Mouse (Mus musculus): Measurements from ENCODE around the gene Fads2.

DNA sequence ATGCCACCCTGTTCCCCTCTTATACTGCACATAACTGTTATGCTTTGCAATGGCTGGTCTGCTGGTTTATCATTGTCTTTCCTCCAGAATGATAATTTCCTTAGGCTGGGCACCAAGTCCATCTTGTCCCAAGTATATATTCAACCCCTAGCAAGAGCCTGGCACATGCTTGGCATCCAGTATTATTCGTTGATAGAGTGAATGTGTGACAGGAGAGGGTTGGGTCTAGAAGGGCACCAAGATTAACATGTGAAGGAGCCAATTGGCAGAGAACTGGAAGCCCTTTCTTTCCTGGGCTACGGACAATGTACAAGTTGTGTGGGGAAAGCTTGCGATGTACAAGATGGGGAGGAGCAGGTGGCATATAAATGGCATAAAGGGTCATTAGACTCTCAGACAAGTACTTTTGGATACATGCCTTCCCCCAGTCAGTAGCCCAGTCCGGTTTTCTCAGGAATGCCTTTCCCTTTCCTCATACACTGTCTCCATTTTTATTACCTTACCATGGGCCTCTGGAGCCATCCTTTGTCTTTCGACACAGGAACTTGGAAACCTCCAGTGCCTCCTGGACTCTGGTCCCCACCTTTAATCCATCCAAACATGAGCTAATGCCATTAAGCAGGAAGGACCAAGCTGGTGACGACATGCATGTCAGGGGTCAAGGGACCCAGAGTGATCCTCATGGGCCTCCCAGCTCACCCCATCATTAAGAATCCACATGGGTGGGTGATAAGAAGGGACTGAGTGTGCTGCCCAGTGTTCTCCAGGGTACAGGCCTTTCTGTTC lies 14.0 kb upstream of the Fads2 start:
- TF ChIP-seq KAT2A (conservative IDR thresholded peaks at IDR 0.05; ENCODE audit: low read depth, low read length) (no peak), POLR2A (IDR thresholded peaks at IDR 0.05; ENCODE audit: control insufficient read depth in 1 of 2, insufficient read depth in 1 of 2, low read depth in 1 of 2, low read length in 2 of 2, poor library complexity in 1 of 2) (no peak), SIN3A (IDR thresholded peaks at IDR 0.05; ENCODE audit: low read length) (no peak), GABPA (IDR thresholded peaks at IDR 0.05; ENCODE audit: low read depth, low read length) (no peak), EP300 (IDR thresholded peaks at IDR 0.05; ENCODE audit: low read depth in 1 of 2, low read length in 2 of 2) (no peak), NRF1 (IDR thresholded peaks at IDR 0.05; ENCODE audit: insufficient read depth, low read depth, low read length, poor library complexity, severe bottlenecking) (no peak), CTCF (IDR thresholded peaks at IDR 0.05 in 2 of 3, conservative IDR thresholded peaks at IDR 0.05 in 1 of 3; ENCODE audit: control insufficient read depth in 1 of 3, insufficient read depth in 1 of 3, low read depth in 2 of 3, low read length in 3 of 3, poor library complexity in 1 of 3, severe bottlenecking in 1 of 3) (no peak), GATA1 (IDR thresholded peaks at IDR 0.05; ENCODE audit: low read depth, low read length) (no peak)
